Mouse (Mus musculus) induced T-regulatory cell, adult 2 months (primary cell): ENCODE measurements at regions not wholly inside any gene's neighbourhood (a gene's known extent, or its start where the extent isn't known, plus 50 kb on each side); places are given as distances from the start of the nearest gene placed in this dataset.
A peak's percentile ranks its signal among the peaks of the same experiment; 100 is the strongest.
"Not testable (repeated sequence)": the region's sequence is repeated elsewhere in the genome, so short reads cannot be mapped to it uniquely, and the experiment has no call there.

Experiments used
- DNase-seq: peaks from one replicate; pipeline ENCODE4 v3.0.0-alpha.2; 2012; ENCODE audit warnings: low read depth

- DNase-seq, result not testable (repeated sequence)
Observed at GRCm38 (mm10) chr16:31370590-31371092, 51.4 kb upstream of the Bdh1 start.

- no peak for DNase-seq
Observed at GRCm38 (mm10) chr16:31369849-31370248, 52.2 kb upstream of the Bdh1 start.

GRCm38 (mm10) chr16:31367521-31368245 lies 53.1 kb upstream of the Apod start:
- no peak for DNase-seq

- peak; percentile 49 for DNase-seq
Observed at GRCm38 (mm10) chr16:31366033-31366432, 51.4 kb upstream of the Apod start.

- no peak for DNase-seq
Observed at GRCm38 (mm10) chr16:31364475-31364874, 49.9 kb upstream of the Apod start.
